In genomic region chr10:18471648-18472047, GRCm38 (mm10) we compare ENCODE assay signal across 15 mouse cellular contexts.
DNase-seq lines count a peak whose midpoint lies in the region; ATAC-seq and TF ChIP-seq lines count a peak whose summit lies in the region.
"Had no signal": no experiment of that assay in that cellular context is flagged by ENCODE, and none has a peak within 500 bp of the region (broad histone marks: within the 10 kb centered on the region; RNA-seq: fewer than 3 reads in every experiment).

No protein-coding gene starts in this region.

- TF ChIP-seq EP300 in stomach, postnatal 0 days (optimal IDR thresholded peaks at IDR 0.05), result no peak

- no peak overlapping the region for H3K4me2 ChIP-seq in stomach, embryonic 16.5 days (ENCODE audit: low read depth, low read length)
- no peak overlapping the region for H3K4me2 ChIP-seq in stomach, postnatal 0 days (replicated peaks; ENCODE audit: low read depth)
- H3K4me2 ChIP-seq in hindbrain, embryonic 11.5 days (replicated peaks; ENCODE audit: low read depth, low read length), result peak overlapping the region; percentile 40
- H3K4me2 ChIP-seq in limb, embryonic 13.5 days (replicated peaks), result peak overlapping the region; percentile 56; the same call in 1 of the 2 replicates
- H3K4me2 ChIP-seq in neural tube, embryonic 15.5 days, result peak overlapping the region; percentile 71
- H3K4me2 ChIP-seq: heart, embryonic 11.5 days had no signal

- H3K4me3 ChIP-seq in stomach, embryonic 16.5 days (replicated peaks; ENCODE audit: low read length), result no peak overlapping the region
- H3K4me3 ChIP-seq in stomach, postnatal 0 days (ENCODE audit: low read depth, low read length), result no peak overlapping the region
- peak overlapping the region; percentile 27 for H3K4me3 ChIP-seq in hindbrain, embryonic 11.5 days (ENCODE audit: low read depth, low read length)
- H3K4me3 ChIP-seq in limb, embryonic 13.5 days, result no peak overlapping the region
- peak overlapping the region; percentile 46 for H3K4me3 ChIP-seq in neural tube, embryonic 15.5 days (replicated peaks)
- H3K4me3 ChIP-seq: gastrocnemius, adult 2 months had no signal

- H3K27ac ChIP-seq in stomach, embryonic 16.5 days (ENCODE audit: low read length), result peak overlapping the region; percentile 21; the same call in 1 of the 2 replicates
- H3K27ac ChIP-seq in stomach, postnatal 0 days (replicated peaks), result no peak overlapping the region
- peak overlapping the region; percentile 19; the same call in 1 of the 2 replicates for H3K27ac ChIP-seq in hindbrain, embryonic 11.5 days (ENCODE audit: low read depth, low read length)
- no peak overlapping the region for H3K27ac ChIP-seq in limb, embryonic 13.5 days
- H3K27ac ChIP-seq in neural tube, embryonic 15.5 days (replicated peaks), result peak overlapping the region; percentile 87
- H3K27ac ChIP-seq: gastrocnemius, adult 2 months had no signal

- H3K27me3 ChIP-seq in stomach, embryonic 16.5 days (ENCODE audit: control insufficient read depth, insufficient read depth, low read length), result no peaks in the 10 kb centered on the region
- no peaks in the 10 kb centered on the region for H3K27me3 ChIP-seq in stomach, postnatal 0 days (ENCODE audit: control insufficient read depth, insufficient read depth, low read length)
- no peaks in the 10 kb centered on the region for H3K27me3 ChIP-seq in hindbrain, embryonic 11.5 days (ENCODE audit: control insufficient read depth, insufficient read depth, low read length)
- H3K27me3 ChIP-seq in limb, embryonic 13.5 days, result no peaks in the 10 kb centered on the region
- no peaks in the 10 kb centered on the region for H3K27me3 ChIP-seq in neural tube, embryonic 15.5 days (replicated peaks)

- H3K4me1 ChIP-seq in stomach, embryonic 16.5 days (ENCODE audit: control insufficient read depth, insufficient read depth, low read length), result peaks cover 12% of the 10 kb centered on the region
- H3K4me1 ChIP-seq in stomach, postnatal 0 days (replicated peaks; ENCODE audit: control insufficient read depth, insufficient read depth), result peaks cover 6% of the 10 kb centered on the region
- H3K4me1 ChIP-seq in hindbrain, embryonic 11.5 days (replicated peaks; ENCODE audit: control insufficient read depth, insufficient read depth, low read length), result no peaks in the 10 kb centered on the region
- H3K4me1 ChIP-seq in limb, embryonic 13.5 days, result peaks cover 45% of the 10 kb centered on the region
- peaks cover 55% of the 10 kb centered on the region for H3K4me1 ChIP-seq in neural tube, embryonic 15.5 days

- no peak for DNase-seq in stomach, postnatal 0 days (ENCODE audit: low spot score)
- DNase-seq in hindbrain, embryonic 11.5 days (ENCODE audit: low spot score), result no peak
- no peak for DNase-seq in natural killer cell, adult 2 months (ENCODE audit: low spot score in 2 of 2)
- DNase-seq in layer of hippocampus, adult 11-12 months (ENCODE audit: low spot score), result no peak
- DNase-seq: adrenal gland, postnatal 10 days; gastrocnemius, adult 2 months; kidney, postnatal 4 days; liver; retina, postnatal 1 day; thymus, adult 18-20 months had no signal

- H3K36me3 ChIP-seq in stomach, embryonic 16.5 days (ENCODE audit: control insufficient read depth, insufficient read depth, low read length), result no peaks in the 10 kb centered on the region
- H3K36me3 ChIP-seq in stomach, postnatal 0 days (ENCODE audit: control insufficient read depth, insufficient read depth, low read length), result no peaks in the 10 kb centered on the region
- no peaks in the 10 kb centered on the region for H3K36me3 ChIP-seq in hindbrain, embryonic 11.5 days (ENCODE audit: control insufficient read depth, insufficient read depth, low read length)
- H3K36me3 ChIP-seq in limb, embryonic 13.5 days, result peaks cover 13% of the 10 kb centered on the region
- no peaks in the 10 kb centered on the region for H3K36me3 ChIP-seq in neural tube, embryonic 15.5 days

- no peak overlapping the region for H3K9ac ChIP-seq in stomach, embryonic 16.5 days (ENCODE audit: low read length)
- H3K9ac ChIP-seq in stomach, postnatal 0 days (ENCODE audit: low read length), result no peak overlapping the region
- H3K9ac ChIP-seq in hindbrain, embryonic 11.5 days (ENCODE audit: low read depth, low read length), result peak overlapping the region; percentile 34; the same call in 1 of the 2 replicates
- no peak overlapping the region for H3K9ac ChIP-seq in limb, embryonic 13.5 days
- 0 out of 2 replicates have a peak overlapping the region, but pooled peaks have one; percentile 18 for H3K9ac ChIP-seq in neural tube, embryonic 15.5 days (replicated peaks)

- TF ChIP-seq CTCF in stomach, postnatal 0 days (IDR thresholded peaks at IDR 0.05; ENCODE audit: low read depth), result no peak

- 73% methylated on average over 5 of the region's 5 CpGs for WGBS in stomach, embryonic 16.5 days
- 70% methylated on average over 5 of the region's 5 CpGs for WGBS in stomach, postnatal 0 days
- 88% methylated on average over 5 of the region's 5 CpGs for WGBS in hindbrain, embryonic 11.5 days
- WGBS in limb, embryonic 13.5 days, result 74% methylated on average over 5 of the region's 5 CpGs
- WGBS in neural tube, embryonic 15.5 days, result 38% methylated on average over 5 of the region's 5 CpGs

- no peak for ATAC-seq in stomach, embryonic 16.5 days (ENCODE audit: insufficient read depth, low FRiP score)
- no peak for ATAC-seq in stomach, postnatal 0 days (ENCODE audit: low FRiP score, low TSS enrichment)
- ATAC-seq in hindbrain, embryonic 11.5 days (ENCODE audit: low FRiP score), result no peak
- no peak for ATAC-seq in limb, embryonic 13.5 days (ENCODE audit: low FRiP score, low read depth)
- ATAC-seq in neural tube, embryonic 15.5 days (ENCODE audit: low FRiP score), result peak; percentile 22; the same call in 1 of the 2 replicates
- ATAC-seq in megakaryocyte, adult 5-6 weeks (ENCODE audit: poor library complexity, severe bottlenecking), result no peak

- no peaks in the 10 kb centered on the region for H3K9me3 ChIP-seq in stomach, embryonic 16.5 days (replicated peaks; ENCODE audit: control insufficient read depth, low read length)
- H3K9me3 ChIP-seq in stomach, postnatal 0 days (ENCODE audit: control insufficient read depth, low read length), result no peaks in the 10 kb centered on the region
- no peaks in the 10 kb centered on the region for H3K9me3 ChIP-seq in hindbrain, embryonic 11.5 days (ENCODE audit: control insufficient read depth, low read length)
- H3K9me3 ChIP-seq in limb, embryonic 13.5 days, result no peaks in the 10 kb centered on the region
- no peaks in the 10 kb centered on the region for H3K9me3 ChIP-seq in neural tube, embryonic 15.5 days (replicated peaks)

Comparison
In these comparisons a context has a peak if more than half of its experiments do, and no peak if none do; other contexts are left out.
1. H3K27ac ChIP-seq: peak in stomach, embryonic 16.5 days (single experiment), hindbrain, embryonic 11.5 days (single experiment) and neural tube, embryonic 15.5 days (single experiment); none in stomach, postnatal 0 days (single experiment) and limb, embryonic 13.5 days (single experiment).
2. H3K4me2 ChIP-seq: peak in hindbrain, embryonic 11.5 days (single experiment), limb, embryonic 13.5 days (single experiment) and neural tube, embryonic 15.5 days (single experiment); none in stomach, embryonic 16.5 days (single experiment) and stomach, postnatal 0 days (single experiment).
3. H3K4me3 ChIP-seq: peak in hindbrain, embryonic 11.5 days (single experiment) and neural tube, embryonic 15.5 days (single experiment); none in stomach, embryonic 16.5 days (single experiment), stomach, postnatal 0 days (single experiment) and limb, embryonic 13.5 days (single experiment).
4. H3K9ac ChIP-seq: peak in hindbrain, embryonic 11.5 days (single experiment) and neural tube, embryonic 15.5 days (single experiment); none in stomach, embryonic 16.5 days (single experiment), stomach, postnatal 0 days (single experiment) and limb, embryonic 13.5 days (single experiment).